Mouse (Mus musculus) limb, embryonic 11.5 days (tissue): ENCODE measurements around the gene Stoml1. TPM values are rescaled to one million over a fixed set of nuclear protein-coding genes. Genes with fewer than 3 reads are reported as not detected.

Experiments used
- ATAC-seq: fragments of 200-750 bp; cut with Nextera tagmentation; 2 replicates; pipeline ENCODE4 v1.8.0; 2017; ENCODE audit warnings: low read depth; ENCODE audit not compliant: insufficient number of reproducible peaks, low FRiP score, low TSS enrichment
- DNase-seq: peaks from one replicate; pipeline ENCODE4 v3.0.0-alpha.2; 2015; ENCODE audit warnings: low spot score
- H3K27ac ChIP-seq: fragments of 300-500 bp; sonication (generic); replicated peaks from 2 replicates; pipeline ENCODE4 v1.5.1; 2014; ENCODE audit warnings: low read depth, mild to moderate bottlenecking, low read length
- H3K27me3 ChIP-seq: fragments of 300-500 bp; sonication (generic); 2 replicates; pipeline ENCODE4 v1.6.1; 2014; ENCODE audit warnings: mild to moderate bottlenecking, low read length, mixed read lengths; ENCODE audit not compliant: control insufficient read depth, insufficient read depth
- H3K36me3 ChIP-seq: fragments of 300-500 bp; sonication (generic); 2 replicates; pipeline ENCODE4 v1.6.1; 2014; ENCODE audit warnings: mild to moderate bottlenecking, low read length, moderate library complexity, mixed read lengths; ENCODE audit not compliant: control insufficient read depth, insufficient read depth
- H3K4me1 ChIP-seq: fragments of 300-500 bp; sonication (generic); 2 replicates; pipeline ENCODE4 v1.6.1; 2014; ENCODE audit warnings: low read length, mixed read lengths; ENCODE audit not compliant: control insufficient read depth, insufficient read depth
- H3K4me2 ChIP-seq: fragments of 300-500 bp; sonication (generic); 2 replicates; pipeline ENCODE4 v1.6.1; 2014; ENCODE audit warnings: low read depth, mild to moderate bottlenecking, moderate library complexity; ENCODE audit not compliant: severe bottlenecking
- H3K4me3 ChIP-seq: fragments of 300-500 bp; sonication (generic); 2 replicates; pipeline ENCODE4 v1.5.1; 2014; ENCODE audit warnings: low read depth, low read length
- H3K9ac ChIP-seq: fragments of 300-500 bp; sonication (generic); 2 replicates; pipeline ENCODE4 v1.6.1; 2014; ENCODE audit warnings: mild to moderate bottlenecking, low read length
- H3K9me3 ChIP-seq: fragments of 300-500 bp; sonication (generic); 2 replicates; pipeline ENCODE4 v1.6.1; 2016; ENCODE audit warnings: low read length; ENCODE audit not compliant: control insufficient read depth
- WGBS: fragments of 180-500 bp; shearing (Covaris S2); extraction: QIAGEN DNeasy Blood & Tissue Kit; methylation state at CpG from one replicate; pipeline ENCODE4 v1.1.7; 2014; 5-methylcytosine and 5-hydroxymethylcytosine counted together
- polyA plus RNA-seq: library from polyadenylated mRNA; unstranded; fragments of >200 nt; fragmentation: Nextera tagmentation; extraction: Ambion mirVana; gene quantifications from 2 replicates; pipeline ENCODE4 v1.2.1, GENCODE M21; 2014

The Stoml1 gene
- polyA plus RNA-seq, 1 experiment from 2014 or later, result 19.2 TPM

GRCm38 (mm10) chr9:58278313-58278712, 25.3 kb downstream of the Stoml1 start:
- Histone ChIP-seq H3K36me3 (no peaks in the 10 kb centered on the region), H3K27ac (no peak overlapping the region), H3K9me3 (no peaks in the 10 kb centered on the region), H3K4me1 (peaks cover 9% of the 10 kb centered on the region; the same call in 1 of the 2 replicates), H3K9ac (no peak overlapping the region), H3K4me2 (no peak overlapping the region), H3K27me3 (no peaks in the 10 kb centered on the region), H3K4me3 (no peak overlapping the region)
- ATAC-seq (no peak), DNase-seq (no peak)
- 91% methylated on average over 4 of the region's 4 CpGs for WGBS

GRCm38 (mm10) chr9:58278821-58279723, 26.1 kb downstream of the Stoml1 start:
- peaks cover 9% of the 10 kb centered on the region; the same call in 1 of the 2 replicates for H3K4me1 ChIP-seq
- no peak overlapping the region for H3K4me3 ChIP-seq
- no peaks in the 10 kb centered on the region for H3K36me3 ChIP-seq
- no peaks in the 10 kb centered on the region for H3K9me3 ChIP-seq
- ATAC-seq (no peak), DNase-seq (no peak)
- no peak overlapping the region for H3K27ac ChIP-seq
- 57% methylated on average over 4 of the region's 4 CpGs for WGBS
- no peaks in the 10 kb centered on the region for H3K27me3 ChIP-seq
- H3K9ac ChIP-seq, result no peak overlapping the region
- no peak overlapping the region for H3K4me2 ChIP-seq

GRCm38 (mm10) chr9:58279780-58280179, 26.8 kb downstream of the Stoml1 start:
- H3K9ac ChIP-seq, result no peak overlapping the region
- ATAC-seq (no peak), DNase-seq (no peak)
- no peaks in the 10 kb centered on the region for H3K36me3 ChIP-seq
- H3K27me3 ChIP-seq, result no peaks in the 10 kb centered on the region
- H3K9me3 ChIP-seq, result no peaks in the 10 kb centered on the region
- WGBS, result 75% methylated on average over 5 of the region's 5 CpGs
- no peak overlapping the region for H3K4me3 ChIP-seq
- H3K27ac ChIP-seq, result no peak overlapping the region
- H3K4me2 ChIP-seq, result no peak overlapping the region
- H3K4me1 ChIP-seq, result peaks cover 7% of the 10 kb centered on the region; the same call in 1 of the 2 replicates

- H3K9ac ChIP-seq, result no peak overlapping the region
- peak; percentile 75 for DNase-seq
- H3K4me1 ChIP-seq, result peaks cover under 1% of the 10 kb centered on the region; the same call in 1 of the 2 replicates
- no peak overlapping the region for H3K27ac ChIP-seq
- H3K4me3 ChIP-seq, result no peak overlapping the region
- no peaks in the 10 kb centered on the region for H3K27me3 ChIP-seq
- 40% methylated on average over 9 of the region's 9 CpGs for WGBS
- H3K9me3 ChIP-seq, result no peaks in the 10 kb centered on the region
- no peak overlapping the region for H3K4me2 ChIP-seq
- no peaks in the 10 kb centered on the region for H3K36me3 ChIP-seq
- no peak for ATAC-seq
Observed at GRCm38 (mm10) chr9:58280259-58281109, 27.5 kb downstream of the Stoml1 start.

GRCm38 (mm10) chr9:58281597-58281996, 28.6 kb downstream of the Stoml1 start:
- ATAC-seq, result no peak
- Histone ChIP-seq H3K36me3 (no peaks in the 10 kb centered on the region), H3K9ac (no peak overlapping the region), H3K4me2 (no peak overlapping the region), H3K4me3 (no peak overlapping the region), H3K9me3 (no peaks in the 10 kb centered on the region), H3K27ac (no peak overlapping the region), H3K27me3 (no peaks in the 10 kb centered on the region), H3K4me1 (no peaks in the 10 kb centered on the region)
- DNase-seq, result peak; percentile 58
- 55% methylated on average over 3 of the region's 3 CpGs for WGBS

- H3K9me3 ChIP-seq, result no peaks in the 10 kb centered on the region
- H3K27ac ChIP-seq, result no peak overlapping the region
- DNase-seq, result no peak
- H3K4me1 ChIP-seq, result no peaks in the 10 kb centered on the region
- no peaks in the 10 kb centered on the region for H3K36me3 ChIP-seq
- no peak for ATAC-seq
- no peak overlapping the region for H3K4me3 ChIP-seq
- H3K27me3 ChIP-seq, result no peaks in the 10 kb centered on the region
- H3K9ac ChIP-seq, result no peak overlapping the region
- no peak overlapping the region for H3K4me2 ChIP-seq
- 75% methylated on average over 7 of the region's 7 CpGs for WGBS
Observed at GRCm38 (mm10) chr9:58283431-58283830, 30.5 kb downstream of the Stoml1 start.

GRCm38 (mm10) chr9:58289090-58289489, 36.1 kb downstream of the Stoml1 start:
- Histone ChIP-seq H3K4me2 (no peak overlapping the region), H3K27me3 (no peaks in the 10 kb centered on the region), H3K4me1 (no peaks in the 10 kb centered on the region), H3K36me3 (no peaks in the 10 kb centered on the region), H3K9me3 (no peaks in the 10 kb centered on the region), H3K9ac (no peak overlapping the region), H3K27ac (no peak overlapping the region), H3K4me3 (no peak overlapping the region)
- no peak for DNase-seq
- WGBS, result 87% methylated on average over 1 of the region's 1 CpGs
- ATAC-seq, result no peak

- no peaks in the 10 kb centered on the region for H3K27me3 ChIP-seq
- H3K9ac ChIP-seq, result no peak overlapping the region
- no peaks in the 10 kb centered on the region for H3K36me3 ChIP-seq
- H3K4me2 ChIP-seq, result no peak overlapping the region
- no peak overlapping the region for H3K4me3 ChIP-seq
- H3K9me3 ChIP-seq, result no peaks in the 10 kb centered on the region
- no peaks in the 10 kb centered on the region for H3K4me1 ChIP-seq
- H3K27ac ChIP-seq, result no peak overlapping the region
- WGBS, result 67% methylated on average over 2 of the region's 2 CpGs
- no peak for ATAC-seq
- DNase-seq, result no peak
Observed at GRCm38 (mm10) chr9:58289901-58290300, 36.9 kb downstream of the Stoml1 start.
